Mouse (Mus musculus) retina, adult 2 months (tissue): ENCODE data around the gene Slmap.
"Not testable (repeated sequence)": the region's sequence is repeated elsewhere in the genome, so short reads cannot be mapped to it uniquely, and the experiment has no call there.

Experiments used
- DNase-seq: peaks from one replicate; pipeline ENCODE4 v3.0.0-alpha.2; 2012; ENCODE audit warnings: low read depth, low spot score

Slmap gene

DNA sequence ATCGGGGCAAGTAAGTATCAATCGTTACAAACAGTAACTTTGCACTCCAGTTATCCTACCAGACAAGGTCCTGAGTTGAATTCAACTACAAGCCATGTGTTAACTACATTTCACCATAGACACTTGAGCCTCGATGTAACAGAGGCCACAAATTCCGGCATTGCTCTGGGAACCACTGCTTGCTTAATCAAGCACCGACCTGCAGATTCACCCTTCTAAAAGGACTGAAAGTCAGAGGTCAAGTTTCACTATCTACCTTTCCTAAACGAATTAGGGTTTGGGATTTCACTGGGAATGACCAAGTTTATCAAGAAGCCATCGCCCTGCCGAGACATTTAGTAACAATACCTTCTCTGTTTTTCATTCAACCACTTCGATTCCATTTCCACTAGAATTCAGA lies 2.0 kb downstream of the Slmap start:
- no peak for DNase-seq

DNA sequence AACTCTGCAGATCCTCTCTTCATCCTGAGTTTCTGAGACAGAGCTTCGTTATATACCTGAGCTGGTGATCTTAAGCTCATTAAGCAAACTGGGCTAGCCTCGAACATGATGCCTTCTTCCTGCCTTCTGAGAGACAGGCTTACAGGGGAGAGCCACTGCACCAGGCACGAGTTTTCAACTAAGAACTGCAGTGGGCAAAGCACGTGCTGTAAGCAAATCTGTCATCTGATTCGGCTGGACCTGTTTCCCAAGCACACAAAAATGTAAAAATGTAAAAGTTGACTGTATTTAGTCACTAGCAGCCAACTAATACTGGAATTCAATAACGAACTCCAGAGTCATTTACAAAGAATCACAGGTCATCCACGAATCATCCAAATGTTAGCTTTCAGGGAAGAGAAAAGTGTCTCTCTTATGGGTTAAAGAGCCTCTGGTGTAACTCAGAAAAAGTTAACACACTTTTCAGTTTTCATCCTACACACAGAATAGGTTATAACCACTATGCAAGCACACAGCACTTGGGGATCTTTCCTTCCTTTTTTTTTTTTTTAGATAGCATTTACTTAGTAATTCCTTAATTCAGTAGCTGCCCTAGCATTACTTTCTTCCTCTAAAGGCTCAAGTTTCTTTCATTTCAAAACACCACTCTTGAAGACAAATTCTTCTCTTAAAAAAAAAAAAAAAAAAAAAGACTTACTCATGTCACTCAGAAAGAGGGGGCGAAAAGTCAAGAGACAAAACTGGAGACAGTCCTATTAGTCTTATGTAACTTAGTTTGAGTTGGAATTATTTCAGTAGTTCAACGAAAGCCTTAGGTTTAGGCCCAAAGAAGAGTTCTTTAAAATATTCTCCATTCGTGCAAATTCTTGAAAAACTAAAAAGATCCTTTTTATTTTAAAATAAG lies 3.1 kb downstream of the Slmap start:
- no peak for DNase-seq

DNA sequence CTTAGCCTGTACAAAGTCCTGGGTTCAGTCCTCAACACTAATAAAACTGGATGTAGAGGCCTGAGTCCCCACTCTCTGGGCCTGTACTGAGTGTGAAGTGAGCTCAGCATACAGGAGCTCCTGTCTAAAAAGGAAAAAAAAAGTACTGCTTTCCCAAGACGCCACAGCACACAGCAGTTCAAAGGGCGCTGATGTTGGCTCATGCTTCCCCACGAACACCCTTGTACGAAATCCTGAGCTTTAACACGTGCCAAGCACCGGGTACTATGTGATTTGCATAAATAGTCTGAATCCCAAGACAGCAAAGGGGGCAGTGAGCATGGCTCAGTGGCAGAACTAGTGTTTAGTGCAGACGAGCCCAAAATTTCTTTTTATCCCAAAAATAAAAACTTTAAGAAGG lies 4.4 kb downstream of the Slmap start:
- DNase-seq = no peak

DNA sequence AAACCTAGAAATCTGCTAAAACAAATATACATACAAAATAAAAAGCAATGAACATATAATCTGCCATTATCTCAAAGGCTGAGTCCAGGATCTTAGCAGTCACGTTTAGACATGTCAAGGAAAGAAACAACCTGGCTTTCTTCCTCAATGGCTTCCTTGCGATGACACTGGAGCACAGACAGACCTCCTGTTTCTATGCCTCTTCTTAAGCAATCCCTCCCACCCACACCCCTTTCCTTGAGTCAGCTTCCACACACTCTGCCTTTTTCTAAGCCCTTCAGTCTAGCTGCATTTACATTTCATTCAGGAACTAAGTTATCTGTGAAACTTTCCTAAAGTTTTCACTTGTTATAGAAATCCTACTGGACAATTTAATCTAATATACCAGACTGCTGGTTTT lies 6.4 kb downstream of the Slmap start:
- DNase-seq = no peak

DNA sequence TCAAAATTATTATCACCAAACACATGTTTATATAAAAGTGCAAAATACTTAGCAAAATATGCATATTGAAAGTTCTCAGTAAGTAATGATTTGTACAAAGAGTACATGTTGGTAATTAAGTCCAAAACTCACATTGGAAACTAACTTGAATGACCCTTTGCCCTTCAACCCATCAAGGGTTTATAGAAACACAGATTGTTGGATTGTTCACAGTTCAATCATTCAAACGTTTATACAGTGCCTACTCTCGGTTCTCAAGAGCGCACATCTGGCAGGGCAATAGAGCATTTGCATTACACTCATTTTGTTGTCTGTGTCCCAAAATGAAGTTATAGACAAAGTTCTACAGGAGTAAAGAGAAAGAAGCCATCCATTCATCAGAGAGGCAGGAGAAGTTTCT lies 8.8 kb downstream of the Slmap start:
- DNase-seq = no peak

DNA sequence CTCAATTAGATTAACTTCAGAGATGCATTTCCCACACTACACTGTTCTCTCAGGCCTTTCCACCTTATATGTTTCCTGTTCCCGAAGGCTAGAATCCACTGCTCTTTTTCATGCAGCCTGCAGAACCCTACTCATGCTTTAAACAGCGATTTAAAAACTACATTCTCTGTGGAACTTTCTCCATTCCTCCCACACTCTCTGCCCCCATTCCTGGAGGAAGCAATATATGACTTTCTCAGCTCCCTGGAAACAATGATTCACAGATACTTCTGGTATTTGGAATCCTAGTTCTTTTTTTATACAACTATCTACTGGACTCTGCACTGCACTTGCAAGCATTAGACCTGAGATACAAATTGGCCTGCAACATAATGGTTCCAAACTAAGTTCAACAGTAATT lies 11.6 kb downstream of the Slmap start:
- no peak for DNase-seq

DNA sequence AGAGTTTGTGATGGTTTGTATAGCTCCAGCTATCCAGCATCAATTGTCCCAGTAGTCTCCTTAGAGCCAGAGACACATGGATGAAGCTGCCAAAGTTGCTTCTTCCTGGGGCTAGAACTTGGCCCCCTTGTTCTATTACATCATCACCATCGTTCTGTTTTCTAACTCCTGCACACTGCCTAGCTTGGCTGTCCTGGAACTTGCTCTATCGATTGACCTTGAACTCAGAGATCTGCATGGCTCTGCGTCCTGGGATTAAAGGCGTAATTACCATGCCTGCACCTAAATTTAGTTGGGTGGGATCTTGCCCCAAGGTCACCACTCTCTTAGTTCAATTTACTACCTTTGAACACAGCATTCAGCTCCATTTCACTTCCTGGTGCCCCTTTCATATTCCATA lies 14.9 kb downstream of the Slmap start:
- no peak for DNase-seq

DNA sequence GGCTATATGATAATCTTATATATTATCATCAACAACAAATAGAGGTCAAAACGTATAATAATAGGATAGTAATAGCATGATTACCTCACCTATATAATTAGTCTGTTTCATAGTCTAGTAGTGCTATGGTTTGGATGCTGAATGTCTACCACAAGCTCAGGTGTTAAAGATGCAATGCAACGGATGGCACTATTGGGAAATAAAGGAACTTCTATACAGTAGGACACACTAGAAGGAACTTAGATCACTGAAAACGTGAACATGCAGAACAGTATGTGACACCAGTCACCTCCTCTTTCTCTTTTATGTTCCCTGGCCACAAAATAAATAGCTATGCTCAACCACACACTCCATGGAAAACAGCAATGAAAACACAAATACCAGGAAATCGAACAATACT lies 16.9 kb downstream of the Slmap start:
- no peak for DNase-seq

DNA sequence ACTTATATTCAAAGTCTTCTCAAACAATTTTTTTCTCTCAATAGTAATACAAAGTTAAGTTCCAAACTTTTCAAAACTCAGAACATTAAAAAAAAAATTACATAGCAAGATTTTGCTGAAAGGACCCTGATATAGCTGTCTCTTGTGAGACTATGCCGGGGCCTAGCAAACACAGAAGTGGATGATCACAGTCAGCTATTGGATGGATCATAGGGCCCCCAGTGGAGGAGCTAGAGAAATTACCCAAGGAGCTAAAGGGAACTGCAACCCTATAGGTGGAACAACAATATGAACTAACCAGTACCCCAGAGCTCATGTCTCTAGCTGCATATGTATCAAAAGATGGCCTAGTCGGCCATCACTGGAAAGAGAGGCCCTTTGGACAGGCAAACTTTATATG lies 18.5 kb downstream of the Slmap start:
- DNase-seq = not testable (repeated sequence)

DNA sequence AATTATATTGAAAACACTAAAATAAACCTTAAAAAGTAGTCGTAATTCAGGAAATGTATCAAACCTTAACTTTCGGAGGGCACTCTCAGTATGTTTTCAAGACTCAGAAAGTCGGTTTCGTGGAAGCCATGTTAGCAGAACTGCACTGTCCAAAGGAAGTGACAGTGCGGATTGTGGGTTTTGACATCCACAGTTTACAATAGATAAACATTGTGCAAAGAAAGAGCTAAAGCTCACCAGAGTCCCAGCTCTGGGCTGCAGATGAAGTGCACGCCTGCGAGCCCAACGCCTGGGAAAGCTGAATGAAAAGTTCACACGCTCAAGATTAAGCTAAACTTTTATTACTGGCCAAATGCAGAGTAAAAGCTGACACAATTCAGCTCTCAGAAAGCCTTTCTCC lies 18.9 kb downstream of the Slmap start:
- DNase-seq = no peak

DNA sequence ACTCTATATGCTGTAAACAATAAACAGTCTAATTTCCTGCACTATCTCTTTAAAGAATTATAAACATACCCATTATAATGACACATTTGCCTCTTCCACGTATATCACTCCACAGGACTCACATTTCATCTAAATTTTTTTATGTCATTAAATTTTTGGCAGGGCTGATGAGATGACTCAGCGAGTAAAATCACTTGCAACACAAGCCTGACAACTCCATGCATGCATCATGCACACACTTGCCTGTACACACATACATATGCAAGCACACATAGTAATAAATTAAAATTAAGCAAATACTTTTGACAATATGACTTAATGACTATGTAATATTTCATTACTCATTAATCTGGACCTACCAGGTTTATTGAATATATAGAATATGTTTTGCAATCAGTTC lies 24.2 kb downstream of the Slmap start:
- no peak for DNase-seq

DNA sequence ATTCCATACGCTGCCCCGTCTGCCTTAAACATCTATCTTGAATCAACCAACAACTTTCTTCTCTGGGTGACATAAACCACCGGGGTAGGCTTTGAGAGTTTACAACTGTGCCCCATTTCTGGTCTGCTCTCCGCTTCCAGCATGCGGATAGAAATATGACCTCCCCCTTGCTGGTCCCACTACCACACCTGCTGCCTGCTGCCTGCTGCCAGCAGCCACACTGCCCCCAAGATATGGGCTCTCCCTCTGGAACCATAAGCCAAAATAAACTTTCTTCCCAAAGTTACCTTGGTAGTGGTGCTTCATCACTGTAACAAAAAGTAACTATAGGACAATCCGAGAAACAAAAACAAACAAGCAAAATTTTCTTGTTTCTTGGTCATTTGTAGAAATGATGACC lies 26.6 kb downstream of the Slmap start:
- DNase-seq = no peak

DNA sequence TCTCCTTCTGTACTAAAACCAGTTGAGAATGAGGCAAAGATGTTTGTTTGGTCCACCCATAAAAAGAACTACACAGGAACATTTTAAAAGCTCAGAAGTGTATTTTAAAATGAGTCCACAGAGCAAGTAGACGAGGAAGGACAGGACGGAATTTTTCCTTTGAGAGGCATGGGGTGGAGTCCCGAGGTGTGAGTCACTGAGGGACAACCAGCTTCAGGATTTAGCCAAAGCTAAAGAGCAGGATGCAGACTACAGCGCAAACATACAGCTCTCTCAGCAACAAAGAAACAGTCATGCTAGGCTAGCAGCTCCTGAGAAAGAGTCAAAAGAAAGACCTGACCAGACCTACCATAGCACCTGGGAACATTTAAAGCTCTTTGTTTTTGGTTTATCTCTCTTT lies 27.4 kb downstream of the Slmap start:
- DNase-seq = no peak

DNA sequence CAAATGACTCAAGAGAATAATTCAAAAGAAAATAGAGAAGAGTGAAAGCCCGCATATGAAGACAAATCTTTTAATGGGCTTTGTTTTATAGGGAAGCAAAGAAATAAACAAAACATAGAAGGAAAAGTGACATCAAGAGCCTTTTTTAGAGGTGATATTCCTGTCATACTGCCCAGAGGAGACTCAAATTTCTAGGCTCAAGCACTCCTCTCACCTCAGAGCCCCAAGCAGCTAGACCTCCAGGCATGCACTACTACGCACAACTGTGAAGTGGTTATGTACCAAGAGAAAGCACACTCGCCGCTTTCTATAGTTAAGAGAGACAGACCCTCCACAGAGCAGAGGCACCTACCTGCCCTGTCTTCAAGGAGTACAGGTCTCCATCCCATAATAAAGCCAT lies 30.2 kb downstream of the Slmap start:
- no peak for DNase-seq

DNA sequence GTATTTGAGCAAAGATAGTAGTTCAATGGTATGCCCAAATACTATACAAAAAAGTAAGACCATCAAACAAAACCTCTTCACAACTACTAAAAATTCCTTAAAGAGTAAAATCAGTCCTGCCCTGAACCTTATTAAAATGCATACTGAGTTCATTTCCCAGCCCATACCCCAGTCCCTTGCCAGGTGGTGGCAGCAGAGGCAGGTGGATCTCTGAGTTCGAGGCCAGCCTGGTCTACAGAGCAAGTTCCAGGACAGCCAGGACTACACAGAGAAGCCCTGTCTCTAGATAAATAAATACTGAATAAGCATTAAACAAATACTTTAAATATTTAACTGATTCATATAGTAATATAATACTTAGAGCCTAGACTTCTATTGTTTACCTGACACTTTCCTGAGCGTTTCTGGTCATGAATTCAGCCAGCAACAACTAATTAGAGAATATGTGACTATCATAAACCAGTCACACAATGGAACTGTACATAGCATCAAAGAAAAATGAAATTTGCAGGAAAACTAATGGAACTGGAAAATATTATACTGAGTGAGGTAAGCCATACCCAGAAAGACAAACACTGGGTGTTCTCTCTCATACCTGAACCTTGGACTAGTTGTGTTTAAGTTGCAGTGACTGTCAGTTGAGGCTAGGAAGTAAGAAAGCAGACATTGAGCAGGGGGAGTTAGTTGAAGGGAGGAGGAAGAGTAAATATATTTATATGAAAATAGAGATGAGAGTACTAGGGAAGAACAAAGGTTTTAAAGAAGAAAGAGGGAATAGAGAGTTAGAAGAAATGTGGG lies 34.4 kb downstream of the Slmap start:
- DNase-seq = no peak

DNA sequence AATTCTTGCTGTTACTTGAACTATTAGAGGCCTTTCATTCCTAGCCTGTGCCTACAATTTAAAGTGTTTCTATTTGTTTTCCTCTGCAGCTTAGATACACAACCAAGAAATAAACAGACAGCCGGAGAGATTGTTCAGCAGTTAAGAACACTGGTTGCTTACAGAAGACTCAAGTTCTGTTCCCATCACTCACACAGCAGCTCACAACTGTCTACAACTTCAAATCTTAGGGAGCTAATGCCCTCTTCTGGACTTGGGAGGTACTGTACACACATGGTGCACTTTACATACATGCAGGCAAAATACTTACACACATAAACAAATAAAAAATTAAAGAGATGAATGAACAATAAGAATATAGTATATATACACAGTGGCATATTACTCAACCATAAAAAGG lies 39.7 kb downstream of the Slmap start:
- DNase-seq = no peak

DNA sequence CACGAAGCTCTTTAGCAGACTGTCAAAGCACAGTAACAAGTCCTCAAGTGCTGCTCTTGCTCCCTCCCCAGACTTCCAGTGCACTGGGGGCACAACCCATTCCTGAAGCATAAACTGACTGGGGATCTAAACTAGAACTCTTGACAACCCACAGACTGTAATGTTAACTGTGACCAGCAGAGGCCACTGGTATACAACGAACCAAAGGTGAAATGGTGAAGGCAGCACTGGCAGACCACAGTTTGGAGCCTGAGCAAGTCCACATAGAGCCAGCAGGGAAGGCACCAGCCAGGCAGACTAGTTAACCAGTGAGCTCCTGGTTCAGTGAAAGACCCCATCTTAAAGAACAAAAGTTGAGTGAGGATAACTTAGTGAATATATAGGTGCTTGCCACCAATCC lies 43.6 kb downstream of the Slmap start:
- DNase-seq = peak; percentile 58

DNA sequence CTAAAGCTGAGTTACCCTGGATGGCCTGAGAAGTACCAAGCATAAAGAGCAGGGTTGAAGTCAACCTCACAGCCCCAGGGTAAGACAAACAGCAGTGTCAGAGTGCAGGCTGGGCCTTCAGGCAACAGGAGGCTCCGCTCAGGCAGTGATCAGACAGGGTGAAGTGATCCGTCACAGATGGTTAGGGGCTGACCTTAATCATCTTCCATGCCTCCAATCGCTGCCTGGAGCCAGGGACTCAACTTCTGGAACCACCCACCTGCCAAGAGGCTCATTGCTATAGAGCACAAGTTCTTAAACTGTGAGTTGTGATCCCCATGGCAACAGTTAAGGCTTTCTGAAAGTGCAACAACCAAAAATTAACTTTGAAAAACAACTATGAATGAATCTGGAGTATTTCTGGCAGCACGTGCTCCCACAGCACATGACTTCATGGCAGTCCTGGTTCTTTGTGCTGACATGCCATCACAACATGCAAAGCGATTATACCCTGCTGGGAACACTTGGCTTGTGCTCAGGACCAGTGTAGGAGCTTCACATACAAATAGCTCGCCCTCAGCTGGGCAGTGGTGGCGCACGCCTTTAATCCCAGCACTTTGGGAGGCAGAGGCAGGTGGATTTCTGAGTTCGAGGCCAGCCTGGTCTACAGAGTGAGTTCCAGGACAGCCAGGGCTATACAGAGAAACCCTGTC lies 46.3 kb downstream of the Slmap start:
- DNase-seq = no peak

DNA sequence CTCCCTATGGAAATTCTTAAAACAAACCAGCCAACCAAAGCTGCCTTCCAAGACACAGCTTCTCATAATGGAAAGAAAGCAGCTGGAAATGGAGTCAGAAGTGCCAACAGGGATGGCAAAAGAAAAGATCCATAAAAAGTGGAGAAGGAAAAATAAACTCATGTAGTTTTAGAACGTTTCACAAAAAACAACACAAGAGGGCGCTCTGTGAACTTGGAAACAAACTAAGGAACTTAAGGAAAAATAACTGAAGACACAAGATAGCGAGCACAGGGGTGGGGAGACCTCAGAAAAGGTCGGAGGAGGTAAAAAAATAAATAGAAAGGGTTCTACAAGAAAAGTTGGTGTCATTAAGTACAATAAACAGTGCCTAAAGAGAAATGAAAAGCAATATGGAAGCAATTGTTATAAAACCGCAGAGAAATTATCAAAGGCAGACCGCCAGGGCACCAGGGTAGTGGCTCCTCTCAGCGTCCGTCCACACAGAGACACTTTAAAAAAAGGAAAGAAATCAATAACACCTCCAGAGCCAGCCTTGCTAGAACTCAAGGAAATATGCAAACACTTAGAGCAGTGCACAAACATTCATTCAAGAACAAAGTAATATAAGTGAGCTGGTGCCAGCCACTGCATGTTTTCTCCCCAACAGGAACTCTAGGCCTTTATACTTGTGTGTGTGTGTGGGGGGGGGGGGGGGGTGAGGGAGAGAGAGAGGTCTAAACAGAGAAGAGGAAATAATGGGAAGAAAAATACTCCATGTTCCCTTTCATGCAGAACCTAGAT lies 48.1 kb downstream of the Slmap start:
- no peak for DNase-seq

DNA sequence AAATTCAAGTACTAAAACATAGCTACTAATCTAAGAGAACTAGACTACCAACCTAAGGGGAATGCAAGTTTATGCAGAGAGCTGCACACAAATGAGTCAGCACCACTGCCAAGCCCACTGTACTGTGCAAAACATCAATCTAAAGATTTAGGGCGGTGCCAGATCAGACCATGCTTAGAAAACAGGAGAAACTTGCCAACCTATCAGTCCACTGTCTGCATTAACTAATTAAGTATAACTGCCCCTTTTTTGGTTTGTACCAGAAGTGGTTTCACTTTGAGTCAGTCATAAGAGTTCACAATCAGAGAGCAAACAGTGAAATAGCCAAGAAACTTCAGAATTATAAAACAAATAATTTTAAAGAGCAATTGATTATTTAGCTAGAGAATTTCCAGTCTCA lies 53.3 kb downstream of the Slmap start:
- no peak for DNase-seq

DNA sequence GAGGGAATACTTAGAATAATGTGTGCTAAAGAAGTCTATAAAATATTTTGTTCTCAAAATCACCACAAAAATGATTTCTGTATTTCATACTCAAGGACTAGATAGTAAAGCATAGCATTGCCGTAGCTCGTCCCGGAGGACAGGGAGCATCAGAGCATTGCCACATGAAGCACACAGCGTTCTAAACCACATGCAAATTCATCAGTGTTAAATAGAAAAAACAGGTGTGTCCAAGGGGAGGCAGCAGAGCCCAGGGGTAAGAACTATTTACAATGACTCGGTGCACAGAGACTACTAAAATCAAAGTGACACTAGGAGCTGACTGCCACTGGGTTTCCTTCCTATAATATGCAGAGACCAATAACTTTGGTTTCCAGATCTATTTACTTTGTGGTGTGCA lies 57.0 kb downstream of the Slmap start:
- no peak for DNase-seq

DNA sequence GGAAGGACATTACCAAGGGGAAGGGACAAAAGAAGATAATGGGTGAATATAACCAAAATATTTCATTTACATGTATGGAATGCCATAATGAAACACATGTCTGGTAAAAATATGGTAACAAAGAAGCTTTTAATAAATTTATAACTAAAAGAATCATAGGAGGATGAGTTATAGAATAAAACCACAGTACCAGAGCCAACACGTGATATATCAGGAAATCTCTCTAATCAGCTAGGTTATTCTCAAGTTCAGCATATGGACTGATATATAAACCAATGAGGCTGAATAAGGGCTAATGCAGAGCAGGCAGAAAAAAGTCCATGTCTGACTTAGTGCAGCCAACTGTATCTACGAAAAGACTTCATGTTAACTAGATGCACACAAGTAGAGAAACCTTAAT lies 58.3 kb downstream of the Slmap start:
- no peak for DNase-seq
